Mouse (Mus musculus): Measurements from ENCODE around the gene Gm49510.

The Gm49510 gene

GRCm38 (mm10) chr15:78942663-78943062, 43.2 kb downstream of the Gm49510 start:
- in situ Hi-C loops (cut with MseI, MboI): no loop called here

DNA sequence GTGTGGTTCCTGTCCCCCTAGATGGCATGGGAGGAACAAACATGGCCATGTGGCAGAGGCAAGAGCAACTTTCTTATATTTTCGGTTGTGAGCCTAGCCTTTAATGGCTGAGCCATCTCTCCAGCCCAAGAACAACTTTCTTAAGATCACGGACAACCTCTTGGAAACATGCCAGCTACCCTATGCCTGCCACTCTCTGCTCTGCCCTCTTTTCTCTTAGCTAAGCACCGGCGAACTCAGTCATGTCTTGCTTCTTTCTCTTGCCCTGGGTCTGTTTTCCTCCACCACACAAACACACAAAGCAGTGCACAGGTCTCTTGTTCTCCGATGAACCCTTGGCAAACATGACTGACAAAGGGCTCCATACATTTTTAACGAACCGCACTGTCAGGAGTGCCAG, 46.8 kb downstream of the Gm49510 start:
- in situ Hi-C loops (cut with MseI, MboI): no loop called here

- in situ Hi-C loops (cut with MseI, MboI): no loop called here
Measured at GRCm38 (mm10) chr15:78947657-78948056, 48.2 kb downstream of the Gm49510 start, which contains the start of gene Triobp. Gene Triobp (plus strand): TSS chr15:78947724.

DNA sequence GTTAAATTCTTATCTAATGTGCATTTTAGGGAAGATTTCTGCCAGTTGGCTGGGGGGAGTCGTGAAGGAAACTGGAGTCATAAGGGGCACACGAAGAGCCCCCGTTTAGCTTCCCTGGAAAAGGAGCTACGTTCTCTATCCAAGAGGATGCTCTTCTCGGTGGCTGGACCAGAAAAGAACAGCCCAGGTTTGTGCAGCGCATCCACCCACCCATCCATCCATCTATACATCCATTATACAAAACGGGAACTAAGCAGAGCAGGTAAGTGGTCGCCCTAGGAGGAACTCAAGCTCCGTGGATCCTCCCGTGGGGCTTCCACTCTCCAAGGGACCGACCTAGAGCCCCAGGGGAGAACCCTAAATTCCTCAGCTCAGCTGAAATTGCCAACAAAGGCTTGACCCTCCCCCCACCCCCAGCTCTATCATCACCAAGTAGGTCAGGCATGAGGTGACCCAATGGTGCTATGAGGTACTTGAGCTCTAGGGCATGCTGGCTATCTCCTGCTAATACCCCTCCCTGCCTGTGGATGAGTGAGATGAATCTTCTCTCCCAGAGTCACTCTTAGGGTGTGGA, 48.8 kb downstream of the Gm49510 start:
- in situ Hi-C loops (cut with MseI, MboI): no loop called here

GRCm38 (mm10) chr15:78948883-78949282, 49.4 kb downstream of the Gm49510 start:
- in situ Hi-C loops (cut with MseI, MboI): no loop called here

DNA sequence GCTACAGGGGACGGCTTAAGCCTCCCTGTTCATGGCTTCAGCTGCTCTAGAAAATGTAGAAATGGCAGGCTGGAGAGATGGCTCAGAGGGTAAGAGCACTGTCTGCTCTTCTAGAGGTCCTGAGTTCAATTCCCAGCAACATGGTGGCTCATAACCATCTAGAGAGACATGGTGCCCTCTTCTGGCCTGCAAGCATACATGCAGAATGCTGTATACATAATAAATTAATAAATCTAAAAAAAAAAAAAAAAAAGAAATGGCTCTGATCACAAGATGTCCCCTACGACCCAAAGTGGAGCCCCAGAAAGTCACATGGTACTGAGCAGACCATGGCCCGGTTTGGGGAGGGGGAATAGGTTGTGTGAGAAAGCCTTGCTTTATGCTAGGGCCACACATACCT, 56.2 kb downstream of the Gm49510 start:
- in situ Hi-C loops (cut with MseI, MboI): no loop called here

DNA sequence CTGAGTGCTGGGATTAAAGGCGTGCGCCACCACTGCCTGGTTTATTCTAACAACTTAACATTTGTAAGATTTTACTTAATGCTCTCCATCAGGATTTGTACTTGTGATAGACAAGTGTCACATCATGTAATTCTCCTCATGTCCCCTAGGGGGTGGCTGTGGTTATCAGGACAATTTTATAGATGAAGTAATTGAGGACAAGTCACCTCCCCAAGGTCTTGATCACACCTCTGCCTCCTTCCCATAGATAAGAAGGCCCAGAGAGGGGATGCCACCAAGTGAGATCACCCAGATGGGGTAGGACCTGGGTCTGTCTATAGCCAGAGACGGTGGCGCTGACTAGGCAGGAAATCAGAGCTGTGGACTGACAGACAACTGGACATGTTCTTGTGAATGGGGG, 56.9 kb downstream of the Gm49510 start:
- in situ Hi-C loops (cut with MseI, MboI): no loop called here

DNA sequence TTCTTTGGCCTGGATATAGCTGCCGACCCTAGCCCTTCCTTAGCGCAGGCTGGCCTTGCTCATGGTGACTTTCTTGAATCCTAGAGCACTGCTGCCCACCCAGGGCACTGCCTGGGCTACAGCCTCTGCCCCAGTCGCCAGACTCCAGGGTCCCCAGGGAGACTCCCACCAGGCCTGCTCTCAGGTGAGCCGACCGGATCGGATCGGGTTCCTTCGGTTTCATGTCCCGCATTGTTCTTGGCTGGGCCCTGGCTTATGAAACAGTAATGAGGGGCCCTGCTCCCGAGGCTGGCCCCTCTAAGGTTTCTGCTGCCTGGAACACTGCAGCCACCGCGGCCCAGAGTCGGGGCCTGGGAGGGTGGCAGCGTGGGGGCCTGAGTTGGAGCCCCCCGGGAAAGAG, 57.6 kb downstream of the Gm49510 start:
- in situ Hi-C loops (cut with MseI, MboI): no loop called here

DNA sequence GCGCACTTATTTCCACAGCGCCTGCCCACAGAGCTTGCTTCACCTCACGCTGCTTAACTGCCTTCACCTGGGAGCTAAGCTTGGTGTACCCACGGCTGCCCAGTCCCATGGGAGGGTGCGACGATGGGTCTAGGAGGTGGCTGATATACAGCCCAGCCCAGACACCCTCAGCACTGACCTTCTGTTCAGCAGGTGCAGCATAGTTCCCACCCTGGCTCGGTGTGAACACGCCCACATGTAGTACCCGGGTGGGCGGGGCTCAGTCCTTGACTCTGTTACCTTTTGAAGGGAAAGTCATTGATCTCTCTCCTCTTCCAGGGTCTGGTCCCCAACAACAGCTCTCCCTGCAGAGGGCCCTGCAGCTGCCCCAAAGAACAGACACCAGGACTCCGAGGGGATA, 60.1 kb downstream of the Gm49510 start:
- in situ Hi-C loops (cut with MseI, MboI): no loop called here

DNA sequence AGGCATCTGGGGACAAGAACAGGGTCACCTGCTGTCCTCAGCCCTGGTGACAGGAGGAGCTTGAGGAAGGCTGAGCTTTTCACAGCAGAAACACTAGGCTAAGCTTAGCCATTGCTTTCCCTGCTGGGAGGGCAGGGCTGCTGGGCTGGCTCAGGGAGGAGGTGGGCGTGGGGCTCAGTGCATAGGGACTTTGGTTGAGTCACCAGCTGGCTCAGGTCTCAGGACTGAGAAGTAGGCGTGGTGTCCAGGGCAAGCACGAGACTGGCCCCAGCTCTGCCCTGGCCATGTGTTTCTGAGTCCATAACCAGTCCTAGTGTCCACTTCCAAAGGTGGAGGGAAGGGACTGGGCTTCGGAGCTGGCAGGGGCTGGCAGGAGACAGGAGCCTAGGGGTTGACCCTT, 60.6 kb downstream of the Gm49510 start:
- in situ Hi-C loops (cut with MseI, MboI): no loop called here

- in situ Hi-C loops (cut with MseI, MboI): no loop called here
Measured at GRCm38 (mm10) chr15:78962885-78963284, 63.4 kb downstream of the Gm49510 start.

Data from mouse trophoblast stem cell (cell line).